Mouse (Mus musculus): Measurements from ENCODE around the gene Fgf15.

DNA sequence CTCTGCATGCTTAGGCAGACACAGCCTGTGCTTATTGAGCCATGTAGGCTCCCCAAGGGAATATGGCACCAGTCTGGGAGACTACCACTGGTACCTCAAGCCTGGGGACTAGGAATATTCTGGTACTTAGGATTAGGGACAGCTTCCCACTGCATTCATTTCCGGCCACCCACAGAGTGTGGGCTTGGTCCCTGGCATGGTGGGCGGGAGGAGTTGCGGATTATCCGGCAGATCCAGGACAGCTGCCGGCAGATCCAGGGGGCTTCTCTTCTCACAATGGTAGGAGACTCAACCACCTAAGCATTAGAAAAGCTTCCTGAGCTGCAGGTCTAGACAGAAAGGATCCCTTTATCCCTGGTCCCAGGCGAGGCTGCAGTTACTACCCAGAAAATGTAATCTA lies 2.2 kb downstream of the Fgf15 start:
- TF ChIP-seq CTCF (IDR thresholded peaks at IDR 0.05; ENCODE audit: low read depth, low read length), result no peak
- TF ChIP-seq GATA2 (IDR thresholded peaks at IDR 0.05; ENCODE audit: borderline replicate concordance, low read depth, low read length), result no peak
